Mouse (Mus musculus) right cerebral cortex, adult 18-20 months (tissue): ENCODE measurements around the gene Gcsh.

Experiments
- DNase-seq: peaks from one replicate; pipeline ENCODE4 v3.0.0; 2022; ENCODE audit warnings: mixed read lengths

Gcsh gene

GRCm38 (mm10) chr8:116975606-116976005 lies 17.7 kb downstream of the Gcsh start:
- DNase-seq = no peak

- no peak for DNase-seq
Measured at GRCm38 (mm10) chr8:116975066-116975465, 18.3 kb downstream of the Gcsh start.

- DNase-seq = no peak
Measured at GRCm38 (mm10) chr8:116969531-116969930, 23.8 kb downstream of the Gcsh start.

GRCm38 (mm10) chr8:116954415-116954814 lies 38.9 kb downstream of the Gcsh start:
- peak; percentile 89 for DNase-seq

- no peak for DNase-seq
Measured at GRCm38 (mm10) chr8:116952428-116952827, 40.9 kb downstream of the Gcsh start.

- no peak for DNase-seq
Measured at GRCm38 (mm10) chr8:116951778-116952177, 41.6 kb downstream of the Gcsh start.

- no peak for DNase-seq
Measured at GRCm38 (mm10) chr8:116951369-116951768, 42.0 kb downstream of the Gcsh start.

GRCm38 (mm10) chr8:116947589-116947988 lies 45.7 kb downstream of the Gcsh start:
- no peak for DNase-seq

GRCm38 (mm10) chr8:116946851-116947250 lies 46.5 kb downstream of the Gcsh start:
- no peak for DNase-seq

- DNase-seq = peak; percentile 78
Measured at GRCm38 (mm10) chr8:116946268-116946838, 47.0 kb downstream of the Gcsh start.

- DNase-seq = no peak
Measured at GRCm38 (mm10) chr8:116945169-116945910, 48.0 kb downstream of the Gcsh start.

- no peak for DNase-seq
Measured at GRCm38 (mm10) chr8:116944385-116944696, 49.0 kb downstream of the Gcsh start.

GRCm38 (mm10) chr8:116943555-116944384 lies 49.6 kb downstream of the Gcsh start:
- peak; percentile 61 for DNase-seq

- DNase-seq = peak; percentile 87
Measured at GRCm38 (mm10) chr8:116943161-116943554, 50.2 kb downstream of the Gcsh start, which contains the start of gene Atmin. TSS of gene Atmin (plus strand) at chr8:116943393.

GRCm38 (mm10) chr8:116942284-116943058 lies 50.9 kb downstream of the Gcsh start:
- no peak for DNase-seq

- no peak for DNase-seq
Measured at GRCm38 (mm10) chr8:116935506-116935905, 57.8 kb downstream of the Gcsh start.

- DNase-seq = no peak
Measured at GRCm38 (mm10) chr8:116934976-116935375, 58.4 kb downstream of the Gcsh start.
